Mouse (Mus musculus): ENCODE data around the gene Cox6a2. TPM values are rescaled to one million over a fixed set of nuclear protein-coding genes. Genes with fewer than 3 reads are reported as not detected.
A peak's percentile ranks its signal among the peaks of the same experiment; 100 is the strongest.

Gene Cox6a2
- polyA plus RNA-seq, 1 experiment from 2014 or later: 1.1 TPM

GRCm38 (mm10) chr7:128219952-128220351 lies 13.8 kb upstream of the Cox6a2 start:
- DNase-seq: no peak
- Histone ChIP-seq H3K4me2 (ENCODE audit: low read depth, low read length) (no peak overlapping the region), H3K27ac (ENCODE audit: low read depth) (no peak overlapping the region), H3K36me3 (replicated peaks; ENCODE audit: insufficient read depth, low read length) (no peaks in the 10 kb centered on the region), H3K9ac (replicated peaks) (no peak overlapping the region), H3K27me3 (ENCODE audit: insufficient read depth, low read length) (no peaks in the 10 kb centered on the region), H3K4me3 (ENCODE audit: low read depth, low read length) (no peak overlapping the region), H3K4me1 (ENCODE audit: insufficient read depth) (no peaks in the 10 kb centered on the region), H3K9me3 (ENCODE audit: low read length) (no peaks in the 10 kb centered on the region)
- TF ChIP-seq CTCF (IDR thresholded peaks at IDR 0.05; ENCODE audit: low read depth) (no peak), EP300 (IDR thresholded peaks at IDR 0.05; ENCODE audit: low read depth) (no peak)
- ATAC-seq: no peak
- WGBS (ENCODE audit: insufficient replicate concordance): 49% methylated on average over 4 of the region's 4 CpGs

GRCm38 (mm10) chr7:128209826-128210225 lies 3.6 kb upstream of the Cox6a2 start:
- ATAC-seq (no peak), DNase-seq (no peak)
- 52% methylated on average over 3 of the region's 3 CpGs for WGBS (ENCODE audit: insufficient replicate concordance)
- H3K4me2 ChIP-seq (ENCODE audit: low read depth, low read length): no peak overlapping the region
- H3K36me3 ChIP-seq (replicated peaks; ENCODE audit: insufficient read depth, low read length): no peaks in the 10 kb centered on the region
- no peak overlapping the region for H3K9ac ChIP-seq (replicated peaks)
- TF ChIP-seq CTCF (IDR thresholded peaks at IDR 0.05; ENCODE audit: low read depth) (no peak), EP300 (IDR thresholded peaks at IDR 0.05; ENCODE audit: low read depth) (no peak)
- H3K4me3 ChIP-seq (ENCODE audit: low read depth, low read length): no peak overlapping the region
- no peaks in the 10 kb centered on the region for H3K27me3 ChIP-seq (ENCODE audit: insufficient read depth, low read length)
- H3K4me1 ChIP-seq (ENCODE audit: insufficient read depth): no peaks in the 10 kb centered on the region
- H3K27ac ChIP-seq (ENCODE audit: low read depth): no peak overlapping the region
- H3K9me3 ChIP-seq (ENCODE audit: low read length): no peaks in the 10 kb centered on the region

- peak; percentile 29; the same call in 1 of the 2 replicates for ATAC-seq
These were observed 2.0 kb upstream of the Cox6a2 start for GRCm38 (mm10) chr7:128208187-128208586.

GRCm38 (mm10) chr7:128205695-128206094 lies 492 bp downstream of the Cox6a2 start:
- H3K27me3 ChIP-seq (ENCODE audit: insufficient read depth, low read length): no peaks in the 10 kb centered on the region
- H3K27ac ChIP-seq (ENCODE audit: low read depth): no peak overlapping the region
- ATAC-seq: no peak
- H3K4me1 ChIP-seq (ENCODE audit: insufficient read depth): no peaks in the 10 kb centered on the region
- H3K9ac ChIP-seq (replicated peaks): no peak overlapping the region
- peak; percentile 9 for DNase-seq
- H3K9me3 ChIP-seq (ENCODE audit: low read length): no peaks in the 10 kb centered on the region
- 76% methylated on average over 18 of the region's 18 CpGs for WGBS (ENCODE audit: insufficient replicate concordance)
- no peak overlapping the region for H3K4me2 ChIP-seq (ENCODE audit: low read depth, low read length)
- TF ChIP-seq EP300 (IDR thresholded peaks at IDR 0.05; ENCODE audit: low read depth) (no peak), CTCF (IDR thresholded peaks at IDR 0.05; ENCODE audit: low read depth) (no peak)
- H3K4me3 ChIP-seq (ENCODE audit: low read depth, low read length): no peak overlapping the region
- no peaks in the 10 kb centered on the region for H3K36me3 ChIP-seq (replicated peaks; ENCODE audit: insufficient read depth, low read length)

More at GRCm38 (mm10) chr7:128208187-128208586, 2.0 kb upstream of the Cox6a2 start:
- no peak overlapping the region for H3K4me2 ChIP-seq (ENCODE audit: low read depth, low read length)
- no peaks in the 10 kb centered on the region for H3K4me1 ChIP-seq (ENCODE audit: insufficient read depth)
- H3K27ac ChIP-seq (ENCODE audit: low read depth): no peak overlapping the region
- peak; percentile 95 for TF ChIP-seq CTCF (IDR thresholded peaks at IDR 0.05; ENCODE audit: low read depth)
- no peak for TF ChIP-seq EP300 (IDR thresholded peaks at IDR 0.05; ENCODE audit: low read depth)
- no peaks in the 10 kb centered on the region for H3K36me3 ChIP-seq (replicated peaks; ENCODE audit: insufficient read depth, low read length)
- 2% methylated on average over 4 of the region's 4 CpGs for WGBS (ENCODE audit: insufficient replicate concordance)
- no peak overlapping the region for H3K4me3 ChIP-seq (ENCODE audit: low read depth, low read length)
- H3K9ac ChIP-seq (replicated peaks): no peak overlapping the region
- H3K9me3 ChIP-seq (ENCODE audit: low read length): no peaks in the 10 kb centered on the region
- peak; percentile 66 for DNase-seq
- no peaks in the 10 kb centered on the region for H3K27me3 ChIP-seq (ENCODE audit: insufficient read depth, low read length)

- Histone ChIP-seq H3K4me1 (ENCODE audit: insufficient read depth) (no peaks in the 10 kb centered on the region), H3K4me2 (ENCODE audit: low read depth, low read length) (no peak overlapping the region), H3K27ac (ENCODE audit: low read depth) (no peak overlapping the region), H3K36me3 (replicated peaks; ENCODE audit: insufficient read depth, low read length) (no peaks in the 10 kb centered on the region), H3K9ac (replicated peaks) (no peak overlapping the region), H3K27me3 (ENCODE audit: insufficient read depth, low read length) (no peaks in the 10 kb centered on the region), H3K4me3 (ENCODE audit: low read depth, low read length) (no peak overlapping the region), H3K9me3 (ENCODE audit: low read length) (no peaks in the 10 kb centered on the region)
- TF ChIP-seq CTCF (IDR thresholded peaks at IDR 0.05; ENCODE audit: low read depth): no peak
- DNase-seq (peak; percentile 6), ATAC-seq (no peak)
- 83% methylated on average over 8 of the region's 8 CpGs for WGBS (ENCODE audit: insufficient replicate concordance)
These were observed 2.0 kb downstream of the Cox6a2 start for GRCm38 (mm10) chr7:128204179-128204578.

- WGBS (ENCODE audit: insufficient replicate concordance): 81% methylated on average over 9 of the region's 9 CpGs
- Histone ChIP-seq H3K4me1 (ENCODE audit: insufficient read depth) (no peaks in the 10 kb centered on the region), H3K27ac (ENCODE audit: low read depth) (no peak overlapping the region), H3K36me3 (replicated peaks; ENCODE audit: insufficient read depth, low read length) (no peaks in the 10 kb centered on the region), H3K4me2 (ENCODE audit: low read depth, low read length) (no peak overlapping the region), H3K9ac (replicated peaks) (no peak overlapping the region), H3K27me3 (ENCODE audit: insufficient read depth, low read length) (no peaks in the 10 kb centered on the region), H3K4me3 (ENCODE audit: low read depth, low read length) (no peak overlapping the region), H3K9me3 (ENCODE audit: low read length) (no peaks in the 10 kb centered on the region)
- DNase-seq (peak; percentile 6), ATAC-seq (no peak)
- TF ChIP-seq CTCF (IDR thresholded peaks at IDR 0.05; ENCODE audit: low read depth): no peak
- TF ChIP-seq EP300 (IDR thresholded peaks at IDR 0.05; ENCODE audit: low read depth): no peak
These were observed 3.1 kb downstream of the Cox6a2 start for GRCm38 (mm10) chr7:128203071-128203470.

GRCm38 (mm10) chr7:128201607-128202006 lies 4.6 kb downstream of the Cox6a2 start:
- Histone ChIP-seq H3K9ac (replicated peaks) (no peak overlapping the region), H3K27me3 (ENCODE audit: insufficient read depth, low read length) (no peaks in the 10 kb centered on the region), H3K4me3 (ENCODE audit: low read depth, low read length) (no peak overlapping the region), H3K4me2 (ENCODE audit: low read depth, low read length) (no peak overlapping the region), H3K9me3 (ENCODE audit: low read length) (no peaks in the 10 kb centered on the region), H3K4me1 (ENCODE audit: insufficient read depth) (no peaks in the 10 kb centered on the region), H3K36me3 (replicated peaks; ENCODE audit: insufficient read depth, low read length) (no peaks in the 10 kb centered on the region), H3K27ac (ENCODE audit: low read depth) (no peak overlapping the region)
- 74% methylated on average over 9 of the region's 9 CpGs for WGBS (ENCODE audit: insufficient replicate concordance)
- DNase-seq (no peak), ATAC-seq (no peak)
- TF ChIP-seq CTCF (IDR thresholded peaks at IDR 0.05; ENCODE audit: low read depth) (no peak), EP300 (IDR thresholded peaks at IDR 0.05; ENCODE audit: low read depth) (no peak)
